Mouse (Mus musculus) right cerebral cortex, postnatal 4 days (tissue): ENCODE results near the gene Acvr1.

ENCODE experiments used
- DNase-seq: peaks from one replicate; pipeline ENCODE4 v3.0.0-alpha.2; 2022

Gene Acvr1

DNA sequence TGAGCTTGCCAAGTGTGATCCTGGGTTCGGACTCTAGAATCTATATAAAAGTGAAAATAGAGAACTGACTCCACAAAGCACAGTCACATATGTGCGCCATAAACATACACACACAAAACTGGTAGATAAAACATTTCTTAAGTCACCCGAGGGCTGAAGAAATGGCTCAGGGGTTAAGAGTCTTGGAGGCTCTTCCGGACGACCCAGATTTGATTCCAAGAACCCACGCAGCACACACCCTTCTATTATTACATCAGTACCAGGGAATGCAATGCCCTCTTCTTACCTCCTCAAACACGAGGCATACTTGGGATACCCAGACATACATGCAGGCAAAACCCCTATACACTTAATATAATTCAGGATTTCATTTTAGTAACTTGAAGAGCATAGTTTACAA is 97.1 kb downstream of the Acvr1 start, which contains the start of gene Gm17409:
Gm17409 (plus strand) TSS at position 301 of the 400 bp plus-strand sequence.
- no peak for DNase-seq

DNA sequence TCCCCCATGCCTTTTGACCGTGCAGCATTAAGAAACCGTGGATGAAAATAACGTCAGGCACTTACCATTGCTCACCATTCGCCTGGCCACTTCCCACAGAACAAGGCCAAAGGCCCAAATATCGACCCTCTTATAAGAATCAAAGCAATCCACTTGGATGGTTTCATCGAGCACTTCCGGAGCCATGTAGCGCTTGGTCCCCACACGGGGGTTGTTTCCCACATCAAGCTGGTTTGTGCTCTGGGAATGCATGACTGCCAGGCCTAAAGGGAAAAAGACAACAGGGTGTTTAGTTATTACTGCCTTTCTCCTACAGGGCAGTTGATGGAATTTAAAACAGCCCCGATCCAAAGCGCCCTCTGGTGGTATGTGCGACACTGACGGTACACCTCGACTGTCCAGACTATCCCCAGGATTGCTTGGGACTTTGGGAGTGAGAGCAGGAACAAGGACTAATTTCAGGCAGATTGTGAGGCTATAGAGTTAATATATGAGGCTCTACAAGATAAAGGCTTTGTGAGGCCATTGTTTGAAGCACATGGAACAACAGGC is 108.1 kb downstream of the Acvr1 start:
- peak; percentile 51 for DNase-seq

DNA sequence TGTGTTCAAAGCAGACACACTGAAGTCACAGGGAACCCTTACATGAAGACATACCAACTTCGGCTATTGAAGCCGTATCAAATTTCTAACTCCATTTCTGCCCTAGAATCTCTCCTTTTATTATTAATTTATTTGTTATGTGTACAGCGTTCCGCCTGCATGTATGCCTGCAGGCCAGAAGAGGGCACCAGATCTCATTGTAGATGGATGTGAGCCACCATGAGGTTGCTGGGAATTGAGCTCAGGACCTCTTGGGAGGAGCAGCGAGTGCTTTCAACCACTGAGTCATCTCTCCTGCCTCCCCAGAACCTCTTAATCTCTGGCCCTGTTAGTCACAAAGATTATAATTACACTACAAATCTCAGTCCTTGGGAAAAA is 109.5 kb downstream of the Acvr1 start:
- no peak for DNase-seq

DNA sequence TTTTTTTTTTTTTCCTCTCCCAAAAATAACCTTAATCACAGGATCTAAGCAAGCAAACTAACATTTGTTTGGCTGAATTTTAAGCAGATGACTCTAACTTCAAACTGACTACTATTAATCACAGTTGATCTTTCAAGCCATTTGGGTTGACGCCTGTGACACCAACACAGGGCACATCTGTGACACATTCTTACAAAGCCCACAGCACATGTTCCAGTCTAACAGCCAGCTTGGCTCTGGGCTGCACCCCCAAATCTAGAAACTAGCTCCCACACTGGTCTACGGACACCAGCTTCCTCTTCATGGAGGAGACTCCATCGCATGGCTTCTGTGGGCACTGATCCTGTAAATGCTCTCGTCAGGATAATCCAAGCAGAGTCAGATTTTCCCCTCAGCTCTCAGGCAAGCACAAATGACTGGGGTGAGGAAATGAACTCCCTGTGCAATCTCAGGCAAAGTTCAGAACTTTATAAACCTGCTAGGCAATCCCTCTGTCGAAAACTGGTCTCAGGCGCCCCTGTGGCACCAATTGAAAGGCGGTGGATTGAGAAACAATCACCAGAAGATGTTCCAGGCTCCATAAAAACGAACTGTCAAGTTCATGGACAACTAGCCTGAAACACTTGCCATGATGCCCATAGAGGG is 110.0 kb downstream of the Acvr1 start:
- DNase-seq = no peak

DNA sequence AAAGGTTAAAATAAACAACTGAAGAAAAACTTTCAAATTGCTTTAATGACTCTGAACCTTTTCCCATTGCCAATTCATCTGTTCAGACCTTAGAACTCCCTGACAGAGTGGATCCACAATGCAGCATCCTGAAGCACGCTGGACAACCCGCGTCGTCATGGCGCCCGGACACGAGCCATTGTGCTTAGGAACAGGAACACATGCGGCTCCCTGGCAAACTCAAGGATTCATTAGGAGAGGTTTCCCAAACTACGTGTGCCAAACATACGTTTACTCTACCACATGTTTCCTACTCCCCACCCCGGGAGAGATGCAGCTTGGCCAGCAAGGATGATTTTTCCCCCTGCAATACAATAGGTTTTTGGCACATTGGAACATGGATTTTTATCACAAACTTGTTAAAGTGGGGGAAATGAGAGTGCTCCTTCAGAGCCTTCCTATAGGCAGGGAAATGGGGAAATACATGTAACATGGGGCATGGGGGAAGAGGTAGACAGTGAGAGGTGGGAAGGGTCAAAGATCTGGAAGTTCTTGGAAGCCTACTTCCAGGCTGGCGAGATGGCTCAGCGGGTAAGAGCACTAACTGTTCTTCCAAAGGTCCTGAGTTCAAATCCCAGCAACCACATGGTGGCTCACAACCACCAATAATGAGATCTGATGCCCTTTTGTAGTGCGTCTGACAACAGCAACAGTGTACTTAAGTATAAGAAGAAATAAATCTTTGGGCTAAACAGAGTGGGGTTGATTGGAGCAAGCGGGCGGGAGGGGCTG is 112.7 kb downstream of the Acvr1 start:
- no peak for DNase-seq

DNA sequence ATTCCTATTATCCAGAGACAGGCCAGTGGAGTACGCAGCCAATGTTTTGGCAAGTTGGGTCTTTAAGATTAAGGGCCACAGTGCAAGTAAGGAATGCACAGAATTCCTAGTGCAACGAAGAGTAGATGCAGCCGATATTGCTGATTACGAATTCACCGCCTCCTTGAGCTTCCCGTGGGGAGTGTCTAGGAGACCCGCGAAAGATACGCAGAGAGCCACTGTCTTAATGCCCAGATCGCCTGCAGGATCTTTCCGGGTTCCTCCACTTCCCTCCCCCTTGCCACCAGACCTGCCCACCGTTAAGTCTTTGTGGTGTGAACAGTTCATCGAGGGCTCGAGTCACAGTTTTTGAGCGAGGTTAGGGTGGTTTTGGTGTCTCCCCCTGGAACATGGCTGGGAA is 120.0 kb downstream of the Acvr1 start:
- no peak for DNase-seq

DNA sequence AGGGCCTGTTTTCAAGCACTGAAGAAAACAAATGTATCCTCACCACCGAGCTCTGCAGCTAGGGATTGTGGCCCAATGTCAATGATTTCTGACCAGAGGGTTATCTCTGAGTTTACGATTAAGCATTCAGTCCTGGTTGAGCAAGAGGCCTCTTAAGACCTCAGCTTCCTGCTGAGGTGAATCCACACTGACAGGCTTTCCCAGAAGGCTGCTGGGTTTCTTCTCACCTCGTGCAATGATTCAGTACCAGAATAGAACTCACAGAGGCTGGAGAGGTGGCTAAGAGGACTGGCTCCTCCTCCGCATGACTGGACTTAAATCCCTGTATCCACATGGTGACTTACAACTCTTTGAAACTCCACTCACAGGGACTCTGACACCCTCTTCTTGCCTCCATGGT is 123.8 kb downstream of the Acvr1 start:
- no peak for DNase-seq

DNA sequence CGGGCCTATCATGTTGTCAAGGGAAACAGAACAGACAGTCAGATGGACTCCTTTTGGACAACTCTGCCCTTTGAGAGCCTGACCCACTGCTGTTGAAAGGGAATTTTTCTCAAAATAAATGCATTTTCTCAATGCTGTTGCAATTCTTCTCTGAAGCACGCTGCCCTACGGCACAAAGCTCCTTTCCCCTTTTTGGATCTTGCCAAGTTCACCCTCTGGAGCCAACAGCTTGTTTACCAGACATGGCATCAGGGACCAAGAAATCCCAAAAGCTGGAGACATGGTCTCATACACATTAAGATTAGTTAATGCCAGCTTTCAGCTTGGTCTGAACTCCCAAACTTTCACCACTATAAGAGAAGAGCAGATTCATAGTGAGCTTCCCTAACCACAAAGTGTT is 130.0 kb downstream of the Acvr1 start:
- DNase-seq = no peak

DNA sequence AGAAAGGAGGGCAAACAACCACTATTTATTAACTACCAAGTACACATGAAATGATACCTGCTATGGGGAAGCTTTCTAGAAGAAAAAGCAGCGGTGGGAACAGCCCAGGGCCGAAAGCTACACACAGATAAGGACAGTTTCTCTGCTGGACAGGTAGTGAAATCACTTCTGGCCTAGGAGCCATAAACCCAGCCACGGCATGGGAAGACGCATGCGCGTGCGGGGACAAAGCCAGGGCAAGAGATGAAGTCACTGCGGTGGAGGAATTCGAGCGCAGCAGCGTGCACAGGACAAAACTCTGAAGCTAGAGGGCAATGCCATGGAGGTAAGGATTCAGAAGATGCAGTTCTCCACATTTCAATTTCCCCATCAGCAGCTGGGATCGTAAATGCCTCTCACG is 131.4 kb downstream of the Acvr1 start:
- DNase-seq = no peak

DNA sequence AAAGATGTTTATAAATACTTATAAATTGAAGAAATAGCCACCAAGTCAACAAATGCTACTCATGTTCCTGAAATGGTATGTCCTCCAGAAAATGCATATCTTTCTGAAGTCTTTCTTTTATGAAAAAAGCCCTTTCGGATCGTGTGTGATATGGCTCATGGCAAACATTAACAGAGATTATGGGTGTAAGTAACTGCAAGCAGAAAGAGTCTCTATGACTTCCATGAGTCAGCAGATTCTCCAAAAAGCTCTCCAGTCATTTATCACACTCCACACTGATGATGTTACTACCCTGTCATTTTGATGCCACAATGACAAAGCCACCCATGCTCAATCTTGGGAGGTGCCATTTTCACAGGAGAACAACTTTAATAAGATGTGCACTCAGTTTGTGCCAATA is 132.5 kb downstream of the Acvr1 start:
- DNase-seq = no peak

DNA sequence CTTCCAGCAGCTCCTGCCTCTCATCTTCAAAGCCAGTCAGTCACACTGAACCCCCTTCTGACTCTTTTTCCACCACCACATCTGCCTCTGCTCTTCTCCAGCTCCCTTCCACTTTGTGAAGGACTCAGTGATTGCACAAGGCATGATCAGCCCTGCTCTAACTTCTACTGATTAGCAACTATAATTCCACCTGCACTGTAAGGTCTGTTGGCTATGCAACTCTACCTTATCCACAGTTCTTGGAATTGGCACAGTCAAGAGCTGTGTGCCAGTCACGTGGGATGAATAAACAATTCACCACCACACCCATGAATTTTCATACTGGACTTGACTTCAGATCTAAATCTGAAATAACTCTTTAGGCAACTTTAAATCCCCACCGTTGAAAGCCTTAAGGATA is 133.6 kb downstream of the Acvr1 start:
- no peak for DNase-seq

DNA sequence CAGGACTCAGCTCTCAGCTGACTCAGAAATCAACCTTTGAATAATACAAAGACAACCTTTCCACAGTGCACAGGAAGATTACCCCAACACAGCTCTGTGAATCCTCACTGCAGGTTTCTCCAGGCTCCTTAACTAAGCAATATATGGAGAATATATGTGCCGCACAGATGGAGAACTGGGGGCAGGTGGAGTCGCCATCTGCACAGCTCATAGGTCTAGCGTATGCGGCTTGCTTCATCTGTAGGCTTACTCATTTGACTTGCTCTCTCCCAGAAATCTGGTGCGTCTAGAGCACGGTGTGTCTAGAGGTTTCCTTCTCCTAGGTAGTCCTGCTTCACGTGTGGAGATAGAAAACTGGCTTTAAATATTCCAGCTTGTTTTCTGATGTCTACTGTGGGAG is 134.7 kb downstream of the Acvr1 start:
- peak; percentile 16 for DNase-seq

DNA sequence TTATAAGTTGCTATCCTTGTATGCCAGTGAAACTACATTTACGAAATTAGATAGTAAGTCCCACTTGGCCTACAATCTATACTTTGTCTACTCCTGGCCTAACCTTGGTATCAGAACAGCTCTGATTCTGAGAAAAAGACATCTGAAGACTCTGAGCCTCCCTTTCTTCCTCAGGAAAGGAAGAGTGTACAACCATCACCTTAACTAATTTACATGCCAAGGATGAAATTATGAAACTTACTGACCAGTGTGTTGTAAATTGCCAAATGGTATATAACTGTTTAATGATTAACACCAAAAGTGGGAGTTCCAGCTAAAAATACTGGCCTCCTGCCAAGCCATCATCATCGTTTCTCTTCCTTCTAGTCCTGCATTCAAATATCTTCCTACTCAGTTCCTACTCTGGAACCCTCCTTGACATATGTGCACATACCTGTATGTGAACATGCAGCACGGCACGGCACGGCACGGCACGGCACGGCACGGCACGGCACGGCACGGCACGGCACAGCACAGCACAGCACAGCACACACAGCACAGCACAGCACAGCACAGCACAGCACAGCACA is 141.4 kb downstream of the Acvr1 start:
- no peak for DNase-seq

DNA sequence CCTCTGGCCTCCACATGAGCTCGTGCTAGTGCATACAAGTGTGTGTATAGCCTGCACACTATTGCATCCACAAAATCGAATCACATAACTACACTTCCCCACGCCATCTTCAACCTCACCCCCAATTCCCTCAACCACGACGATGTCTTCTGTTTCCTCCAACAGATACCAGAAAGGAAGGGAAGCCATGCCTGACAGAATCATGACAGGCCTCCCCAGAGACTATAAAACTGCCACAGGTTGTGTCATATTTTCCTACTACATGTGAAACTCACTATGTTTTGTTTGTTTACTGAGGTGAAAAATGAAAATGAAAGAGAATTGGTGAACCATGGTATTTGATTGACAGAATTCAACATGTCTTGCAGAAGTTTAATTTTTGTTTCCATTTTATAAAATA is 143.6 kb downstream of the Acvr1 start:
- DNase-seq = no peak

DNA sequence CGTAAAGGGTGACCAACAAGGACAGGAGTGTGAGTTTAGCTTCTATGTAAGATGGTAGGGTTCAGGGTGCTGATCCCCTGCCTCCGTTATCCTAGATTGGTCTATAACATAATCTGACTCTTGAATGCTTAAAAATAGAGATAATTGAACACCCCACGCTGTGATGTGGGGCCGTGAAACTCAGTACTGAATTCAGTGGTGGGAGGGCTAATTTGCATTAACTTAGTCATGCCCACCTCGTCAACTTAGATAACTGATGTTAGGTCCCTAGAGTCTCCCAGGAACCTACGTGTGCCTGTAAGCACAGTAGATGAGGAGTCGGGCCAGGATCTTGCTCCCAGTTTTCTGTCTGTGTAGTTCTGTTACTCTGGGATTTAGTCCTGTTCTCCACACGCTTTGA is 147.4 kb downstream of the Acvr1 start:
- no peak for DNase-seq

DNA sequence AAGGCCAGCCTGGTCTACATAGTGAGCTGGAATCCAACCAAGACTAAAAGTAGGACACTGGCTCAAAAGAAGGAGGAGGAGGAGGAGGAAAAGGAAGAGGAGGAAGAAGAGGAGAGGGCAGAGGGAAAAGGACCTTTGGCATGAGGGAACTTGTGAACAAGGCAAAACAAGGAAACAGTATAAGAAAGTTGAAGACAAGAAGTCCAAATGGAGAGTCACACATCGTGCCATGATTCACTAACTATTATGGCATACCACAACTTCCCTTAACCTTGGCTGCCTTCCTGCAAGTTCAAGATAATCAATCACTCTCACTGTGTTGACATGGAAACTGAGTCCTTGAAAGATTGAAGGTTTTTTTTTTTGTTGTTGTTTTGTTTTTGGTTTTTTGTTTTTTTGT is 148.8 kb downstream of the Acvr1 start:
- no peak for DNase-seq

DNA sequence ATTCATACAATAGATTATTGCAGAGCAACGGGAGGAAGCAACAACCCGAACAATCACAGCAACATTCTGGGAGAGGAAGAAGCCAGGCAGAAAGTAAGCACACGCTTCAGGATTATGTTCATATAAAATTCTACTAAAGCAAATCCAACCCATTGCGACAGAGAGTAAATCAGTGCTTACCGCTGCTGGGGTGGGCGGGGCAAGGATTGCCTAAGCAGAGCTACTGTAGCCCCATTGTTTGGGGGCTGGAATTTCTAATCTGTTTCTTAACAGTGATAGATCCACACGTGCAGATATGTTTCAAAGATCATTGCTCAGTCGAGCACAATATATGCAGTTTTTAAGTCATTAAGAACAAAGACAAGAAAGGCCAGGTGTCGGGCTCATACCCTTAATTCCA is 149.3 kb downstream of the Acvr1 start:
- no peak for DNase-seq

DNA sequence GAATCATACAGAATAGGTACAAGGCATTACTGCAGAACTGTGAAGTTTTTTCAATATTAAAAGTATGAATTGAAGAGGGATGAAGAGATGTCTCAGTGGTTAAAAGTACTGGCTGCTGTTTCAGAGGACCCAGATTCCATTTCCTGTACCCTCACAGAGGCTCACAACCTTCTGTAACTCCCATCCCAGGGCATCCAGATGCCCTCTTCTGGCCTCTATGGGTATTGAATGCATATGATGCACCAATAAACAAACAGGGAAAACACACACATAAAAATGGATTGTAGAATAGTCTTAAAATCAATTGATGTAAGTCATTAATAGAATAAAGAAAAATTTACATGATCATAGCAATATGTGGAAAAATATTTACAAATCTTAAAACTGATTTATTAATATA is 151.9 kb downstream of the Acvr1 start:
- DNase-seq = no peak

DNA sequence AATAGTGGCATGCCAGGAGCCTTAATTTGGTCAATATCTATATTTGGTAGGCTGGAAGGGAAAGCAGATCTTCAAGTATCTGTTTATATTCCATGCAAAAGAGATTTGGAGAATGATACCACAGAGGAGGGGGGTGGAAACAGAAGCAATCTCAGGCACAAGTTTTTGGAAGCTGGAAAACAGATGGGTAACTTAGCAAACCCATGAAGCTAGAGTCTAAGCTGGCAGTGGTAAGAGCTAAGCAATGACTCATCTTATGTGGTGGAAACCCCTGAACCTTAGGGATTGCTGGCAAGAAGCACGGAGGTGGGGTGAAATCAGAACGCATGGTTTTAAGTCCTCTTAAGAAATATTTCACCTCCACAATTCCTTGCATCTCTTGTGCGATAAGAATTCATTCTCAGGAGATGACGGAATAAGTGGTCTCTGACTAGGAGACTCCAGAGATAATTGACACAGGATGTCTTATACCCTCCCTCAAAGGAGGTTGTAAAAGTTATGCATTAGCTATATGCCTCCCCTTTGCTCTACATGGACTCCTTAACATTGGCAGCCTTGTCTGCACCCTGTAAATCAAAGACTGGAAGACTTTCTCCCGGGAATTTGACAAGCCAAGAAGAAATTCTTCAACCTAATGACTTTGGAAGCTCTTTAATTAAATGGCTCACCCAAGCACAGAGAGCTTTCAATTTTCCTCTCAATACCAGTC is 157.9 kb downstream of the Acvr1 start:
- DNase-seq = no peak

DNA sequence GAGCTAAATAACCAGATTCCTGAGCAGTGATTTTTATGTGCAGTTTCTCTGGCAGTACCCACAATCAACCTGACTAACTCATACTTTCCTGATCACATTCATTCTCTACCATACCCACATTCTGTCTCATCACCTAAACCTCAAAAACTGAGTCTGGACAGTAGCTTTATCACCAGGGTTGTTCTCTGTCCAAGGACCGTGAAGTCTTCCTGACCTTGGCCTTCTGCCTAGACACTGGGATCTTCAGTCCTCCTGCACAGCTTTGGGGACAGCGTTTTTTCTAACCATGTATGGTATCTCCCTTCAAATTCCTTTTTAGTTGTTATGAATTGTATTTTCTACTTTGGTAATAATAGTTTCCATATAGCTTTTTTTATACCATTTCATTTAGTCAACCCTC is 163.5 kb downstream of the Acvr1 start:
- no peak for DNase-seq

DNA sequence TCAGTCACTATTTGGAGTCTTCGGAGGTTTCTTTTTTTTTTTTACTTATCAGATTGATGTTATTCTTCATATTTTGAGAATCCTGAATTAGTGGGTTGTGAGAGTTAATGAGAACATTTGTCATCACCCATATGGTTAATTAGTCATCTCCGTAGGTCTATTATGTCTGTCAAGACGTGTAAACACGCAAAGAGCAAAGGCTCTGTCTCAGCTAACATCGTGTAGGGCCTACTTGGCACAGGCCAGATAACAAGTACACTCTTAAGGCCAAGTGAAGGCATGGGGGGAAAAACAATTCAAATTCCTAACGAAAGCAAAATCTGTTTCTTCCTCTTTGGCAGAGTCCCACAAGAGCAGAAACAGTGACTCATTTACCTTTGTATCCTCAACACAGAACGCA is 178.4 kb downstream of the Acvr1 start:
- DNase-seq = no peak

DNA sequence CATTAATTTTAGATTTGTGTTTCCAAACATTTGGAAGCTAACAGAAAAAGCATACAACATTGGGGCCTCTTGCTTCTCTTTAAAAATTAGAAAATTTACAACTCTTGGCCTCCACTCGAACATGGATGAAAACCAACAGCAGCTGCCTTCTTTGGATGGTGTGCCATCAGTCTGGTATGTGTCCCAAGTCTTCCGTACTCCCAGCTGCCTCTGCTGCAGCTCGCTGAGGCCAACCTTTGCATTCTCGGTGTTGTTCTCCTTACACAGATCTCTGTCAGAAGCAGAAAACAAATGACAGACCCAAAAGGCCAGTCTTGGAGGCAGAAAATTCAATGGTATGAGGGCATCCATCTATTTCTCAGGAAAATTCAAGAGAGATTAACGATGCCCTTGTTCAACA is 186.9 kb downstream of the Acvr1 start:
- DNase-seq = no peak

DNA sequence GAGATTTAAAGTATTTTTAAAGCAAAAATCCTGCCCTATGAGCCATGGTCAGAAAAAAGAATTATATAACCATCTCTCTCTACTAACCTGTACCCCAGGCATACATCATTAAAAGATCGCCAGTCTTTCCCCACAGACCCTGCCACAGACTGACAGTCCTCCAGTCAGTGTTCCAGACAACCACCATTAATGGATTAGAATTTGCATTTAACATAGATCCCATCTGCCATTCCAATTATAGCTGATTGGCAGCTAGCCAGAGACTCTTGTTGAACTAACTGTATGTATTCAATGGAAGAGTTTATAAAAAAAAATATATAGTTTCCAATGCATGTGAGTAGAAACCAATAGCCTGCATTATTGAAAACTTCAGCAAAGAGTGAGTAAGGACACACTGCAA is 187.5 kb downstream of the Acvr1 start:
- DNase-seq = no peak
